Mouse (Mus musculus): ENCODE measurements around the gene Gm20388. TPM values are rescaled to one million over a fixed set of nuclear protein-coding genes. Genes with fewer than 3 reads are reported as not detected.

Gm20388 gene
- polyA plus RNA-seq, 1 experiment from 2014 or later = 5.5 TPM

DNA sequence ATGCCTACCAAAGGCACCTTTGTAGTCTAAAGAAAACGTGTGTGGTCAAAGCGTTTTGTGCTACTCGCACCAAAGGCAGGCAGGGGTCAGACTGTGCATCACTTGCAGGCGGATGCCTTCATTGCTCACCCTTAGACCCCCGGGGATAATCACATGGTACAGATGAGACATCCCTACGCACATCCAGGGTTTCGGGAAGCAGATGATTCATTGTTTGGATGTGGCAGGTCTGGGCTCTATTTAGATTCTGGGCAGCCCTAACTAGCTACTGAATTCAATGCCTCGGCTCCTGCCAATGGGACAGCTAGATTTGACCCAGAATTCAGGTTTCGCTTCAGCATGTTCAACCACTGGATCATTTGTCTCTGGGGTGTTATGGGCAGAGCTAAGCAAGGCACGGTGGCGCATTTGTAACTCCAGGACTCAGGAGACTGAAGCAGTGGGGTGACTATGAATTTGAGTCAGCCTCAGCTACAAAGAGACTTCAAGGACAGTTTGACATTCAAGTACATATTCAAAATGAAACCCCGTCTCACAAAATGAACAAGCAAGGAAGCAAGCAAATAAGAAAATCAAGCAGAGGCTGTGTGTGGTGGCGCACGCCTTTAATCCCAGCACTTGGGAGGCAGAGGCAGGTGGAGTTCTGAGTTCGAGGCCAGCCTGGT, 2448.6 kb downstream of the Gm20388 start:
- Histone ChIP-seq H3K4me1 (no peaks in the 10 kb centered on the region; the same call in 1 of the 2 replicates), H3K27me3 (ENCODE audit: poor library complexity, severe bottlenecking) (peaks cover 54% of the 10 kb centered on the region)
- 84% methylated on average over 15 of the region's 15 CpGs for WGBS

DNA sequence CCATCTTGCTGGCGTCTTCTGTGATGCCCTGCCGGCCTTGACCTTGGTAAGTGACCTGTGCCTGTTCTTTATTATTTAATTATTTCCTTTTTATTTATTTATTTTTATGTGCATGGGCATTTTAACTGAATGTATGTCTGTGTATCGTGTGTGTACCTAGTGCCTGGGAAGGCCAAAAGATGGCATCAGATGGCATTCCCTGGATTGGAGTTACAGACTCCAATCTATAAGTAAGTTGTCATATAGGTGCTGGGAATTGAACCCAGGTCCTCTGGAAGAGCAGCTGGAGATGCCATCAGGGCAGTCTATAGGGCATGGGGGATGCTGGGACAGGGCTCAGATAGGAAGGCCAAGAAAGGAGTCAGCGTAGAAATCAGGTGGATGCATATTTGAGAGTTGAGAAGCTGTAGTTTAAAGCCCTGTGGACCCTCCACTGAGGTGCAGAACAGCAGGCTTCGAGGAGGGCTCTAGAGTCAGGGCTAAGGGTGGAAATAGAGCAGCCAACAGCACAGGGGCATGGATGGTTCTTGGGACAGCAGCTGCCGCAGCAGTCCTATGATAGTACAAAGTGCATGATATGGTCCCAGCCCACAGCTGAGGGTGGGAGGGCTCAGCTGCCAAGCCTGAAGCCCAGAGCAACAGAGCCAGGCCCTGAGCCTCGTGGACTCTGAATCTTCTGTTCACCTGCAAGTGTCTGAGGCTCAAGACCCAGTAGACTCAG, 2450.2 kb downstream of the Gm20388 start, which contains the start of gene Trhr2:
Gene Trhr2 (minus strand): TSS at position 51 of the 721 bp plus-strand sequence.
- no peaks in the 10 kb centered on the region for H3K36me3 ChIP-seq (replicated peaks)
- no peak within 1 kb of the TSS for H3K27ac ChIP-seq
- no peaks in the 10 kb centered on the region for H3K9me3 ChIP-seq
- no peaks in the 10 kb centered on the region; the same call in 1 of the 2 replicates for H3K4me1 ChIP-seq
- DNase-seq (ENCODE audit: extremely low spot score, low spot score) = no peak
- H3K4me3 ChIP-seq = no peak within 1 kb of the TSS
- WGBS = 86% methylated on average over 7 of the region's 7 CpGs
- H3K27me3 ChIP-seq (ENCODE audit: poor library complexity, severe bottlenecking) = peaks cover 54% of the 10 kb centered on the region

More for the DNA sequence above, 2448.6 kb downstream of the Gm20388 start:
- H3K4me3 ChIP-seq = no peak overlapping the region
- H3K36me3 ChIP-seq (replicated peaks) = no peaks in the 10 kb centered on the region
- no peaks in the 10 kb centered on the region for H3K9me3 ChIP-seq
- no peak for DNase-seq (ENCODE audit: extremely low spot score, low spot score)
- H3K27ac ChIP-seq = no peak overlapping the region

DNA sequence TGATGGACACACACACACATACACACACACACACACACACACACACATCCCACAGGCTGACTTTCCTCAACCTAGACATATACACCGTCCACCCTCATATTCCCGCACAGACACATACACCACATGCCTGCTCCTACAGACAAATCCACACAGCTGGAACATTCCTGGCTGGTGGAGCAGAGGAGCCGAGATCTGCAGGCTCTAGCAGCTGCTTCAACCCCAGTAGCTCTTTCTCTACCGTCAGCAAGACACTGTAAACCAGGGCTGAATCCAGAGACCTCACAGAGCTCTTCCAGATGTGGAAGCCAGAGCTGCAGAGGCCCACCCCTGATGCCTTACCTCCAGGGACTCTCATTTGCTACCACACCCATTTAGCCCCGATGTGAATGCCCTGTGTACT, 2451.6 kb downstream of the Gm20388 start:
- H3K9me3 ChIP-seq = no peaks in the 10 kb centered on the region
- DNase-seq (ENCODE audit: extremely low spot score, low spot score) = no peak
- 55% methylated on average over 5 of the region's 5 CpGs for WGBS
- no peaks in the 10 kb centered on the region for H3K4me1 ChIP-seq
- no peak overlapping the region for H3K4me3 ChIP-seq
- H3K27me3 ChIP-seq (ENCODE audit: poor library complexity, severe bottlenecking) = peaks cover 41% of the 10 kb centered on the region
- H3K36me3 ChIP-seq (replicated peaks) = no peaks in the 10 kb centered on the region
- no peak overlapping the region for H3K27ac ChIP-seq

DNA sequence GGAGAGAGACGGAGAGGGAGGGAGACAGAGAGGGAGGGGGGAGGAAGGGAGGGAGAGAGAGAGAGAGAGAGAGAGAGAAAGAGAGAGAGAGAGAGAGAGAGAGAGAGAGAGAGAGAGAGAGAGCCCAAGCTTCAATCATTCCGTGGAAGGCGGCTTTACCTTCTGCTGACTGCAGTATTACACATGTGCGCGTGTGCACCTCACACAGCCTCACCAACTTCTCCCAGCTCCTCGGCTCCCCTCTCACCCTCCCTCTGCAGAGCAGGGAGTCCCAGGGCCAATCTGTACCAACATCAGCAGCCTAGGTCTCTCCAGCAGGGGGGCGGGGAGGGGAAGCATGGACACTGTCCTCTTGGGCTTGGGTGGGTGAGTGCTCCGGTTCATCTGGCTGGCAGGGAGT, 2452.3 kb downstream of the Gm20388 start:
- H3K27me3 ChIP-seq (ENCODE audit: poor library complexity, severe bottlenecking) = peaks cover 39% of the 10 kb centered on the region
- WGBS = 33% methylated on average over 8 of the region's 8 CpGs
- no peak overlapping the region for H3K27ac ChIP-seq
- no peaks in the 10 kb centered on the region for H3K36me3 ChIP-seq (replicated peaks)
- H3K9me3 ChIP-seq = no peaks in the 10 kb centered on the region
- H3K4me3 ChIP-seq = no peak overlapping the region
- no peak for DNase-seq (ENCODE audit: extremely low spot score, low spot score)
- H3K4me1 ChIP-seq = no peaks in the 10 kb centered on the region

GRCm38 (mm10) chr8:122368494-122368893, 2457.9 kb downstream of the Gm20388 start:
- peaks cover 9% of the 10 kb centered on the region for H3K4me1 ChIP-seq
- H3K9me3 ChIP-seq = no peaks in the 10 kb centered on the region
- peaks cover 6% of the 10 kb centered on the region; the same call in 1 of the 2 replicates for H3K27me3 ChIP-seq (ENCODE audit: poor library complexity, severe bottlenecking)
- H3K27ac ChIP-seq = no peak overlapping the region
- no peak for DNase-seq (ENCODE audit: extremely low spot score, low spot score)
- 82% methylated on average over 10 of the region's 10 CpGs for WGBS
- H3K36me3 ChIP-seq (replicated peaks) = no peaks in the 10 kb centered on the region
- H3K4me3 ChIP-seq = no peak overlapping the region

- H3K27me3 ChIP-seq (ENCODE audit: poor library complexity, severe bottlenecking) = no peaks in the 10 kb centered on the region
- H3K4me3 ChIP-seq = no peak overlapping the region
- DNase-seq (ENCODE audit: extremely low spot score, low spot score) = peak; percentile 72
- no peak overlapping the region for H3K27ac ChIP-seq
- peaks cover 9% of the 10 kb centered on the region for H3K4me1 ChIP-seq
- 15% methylated on average over 9 of the region's 9 CpGs for WGBS
- no peaks in the 10 kb centered on the region for H3K9me3 ChIP-seq
- H3K36me3 ChIP-seq (replicated peaks) = no peaks in the 10 kb centered on the region
These were observed 2459.0 kb downstream of the Gm20388 start for GRCm38 (mm10) chr8:122369665-122370064.

DNA sequence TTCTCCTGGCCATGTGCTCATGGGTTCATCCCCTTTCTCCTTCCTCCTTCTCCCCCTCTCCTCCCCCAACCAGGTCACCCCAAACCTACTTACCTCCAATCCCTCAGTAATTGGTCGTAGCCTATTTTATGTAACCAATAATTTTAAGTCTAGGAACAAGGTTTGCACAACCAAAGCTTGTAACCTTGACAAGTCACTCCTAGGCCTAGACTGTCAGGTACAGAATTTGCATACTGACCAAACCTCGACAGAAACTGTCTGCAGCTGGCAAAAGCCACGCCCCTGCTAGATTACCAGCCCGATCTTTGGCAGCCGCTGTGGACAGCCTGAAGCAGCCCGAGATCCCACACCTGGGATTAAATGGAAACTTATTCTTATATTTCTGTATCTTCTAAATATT, 2461.1 kb downstream of the Gm20388 start:
- Histone ChIP-seq H3K27ac (no peak overlapping the region), H3K4me1 (peaks cover 25% of the 10 kb centered on the region), H3K9me3 (no peaks in the 10 kb centered on the region), H3K27me3 (ENCODE audit: poor library complexity, severe bottlenecking) (no peaks in the 10 kb centered on the region), H3K36me3 (replicated peaks) (no peaks in the 10 kb centered on the region), H3K4me3 (no peak overlapping the region)
- no peak for DNase-seq (ENCODE audit: extremely low spot score, low spot score)
- 80% methylated on average over 6 of the region's 6 CpGs for whole genome bisulfite sequencing

DNA sequence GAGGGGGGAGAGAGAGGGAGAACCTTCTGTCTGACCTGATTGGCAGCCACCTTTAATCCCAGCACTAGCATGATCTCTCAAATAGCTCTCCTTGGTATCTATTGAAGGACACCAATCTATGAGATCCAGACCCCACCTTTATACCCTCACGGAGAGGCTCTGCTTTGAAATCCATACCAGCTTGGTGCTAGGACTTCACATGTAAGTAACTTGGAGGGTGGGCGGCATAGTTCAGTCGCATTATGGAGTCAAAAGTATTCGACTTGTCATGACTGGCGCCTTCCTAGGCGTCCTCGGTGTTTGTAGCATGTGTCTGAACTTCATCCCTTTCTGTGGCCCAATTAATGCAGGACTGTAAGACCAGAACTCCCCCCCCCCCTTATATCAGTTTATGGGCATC, 2464.7 kb downstream of the Gm20388 start:
- Histone ChIP-seq H3K36me3 (replicated peaks) (peaks cover 26% of the 10 kb centered on the region), H3K27ac (no peak overlapping the region), H3K4me1 (peaks cover 32% of the 10 kb centered on the region), H3K27me3 (ENCODE audit: poor library complexity, severe bottlenecking) (no peaks in the 10 kb centered on the region), H3K4me3 (peak overlapping the region; percentile 89), H3K9me3 (no peaks in the 10 kb centered on the region)
- DNase-seq (ENCODE audit: extremely low spot score, low spot score) = no peak
- 91% methylated on average over 7 of the region's 7 CpGs for WGBS

DNA sequence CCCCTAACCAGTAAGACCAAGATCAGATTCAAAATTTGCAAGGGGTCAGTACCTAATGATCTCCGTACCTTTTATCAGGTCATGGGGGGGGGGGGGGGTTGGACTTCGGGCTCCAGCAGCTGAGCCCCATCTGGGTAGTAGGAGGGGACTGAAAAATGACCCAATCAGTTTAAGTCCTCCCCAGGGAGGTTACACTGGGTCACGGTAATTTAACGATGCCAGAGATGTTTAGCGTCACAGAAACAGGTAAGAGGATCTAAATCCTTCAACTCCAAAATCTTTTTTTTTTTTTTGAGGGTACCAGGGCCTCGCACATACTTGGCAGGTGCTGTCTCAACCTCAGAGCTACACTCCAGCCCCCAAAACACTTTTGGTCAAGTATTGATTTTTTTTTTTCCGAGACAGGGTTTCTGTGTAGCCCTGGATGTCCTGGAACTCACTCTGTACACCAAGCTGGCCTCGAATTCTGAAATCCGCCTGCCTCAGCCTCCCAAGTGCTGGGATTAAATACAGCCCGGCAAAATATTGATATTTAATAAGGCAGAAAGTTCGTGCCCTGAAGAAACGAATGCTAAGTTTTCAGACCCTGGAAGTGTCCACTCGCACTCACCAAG, 2465.2 kb downstream of the Gm20388 start:
- peak overlapping the region; percentile 89 for H3K4me3 ChIP-seq
- no peaks in the 10 kb centered on the region for H3K9me3 ChIP-seq
- H3K4me1 ChIP-seq = peaks cover 32% of the 10 kb centered on the region
- peak overlapping the region; percentile 96 for H3K27ac ChIP-seq
- DNase-seq (ENCODE audit: extremely low spot score, low spot score) = no peak
- H3K36me3 ChIP-seq (replicated peaks) = peaks cover 31% of the 10 kb centered on the region
- 32% methylated on average over 13 of the region's 13 CpGs for WGBS
- no peaks in the 10 kb centered on the region for H3K27me3 ChIP-seq (ENCODE audit: poor library complexity, severe bottlenecking)

GRCm38 (mm10) chr8:122376365-122377231, 2466.0 kb downstream of the Gm20388 start, which contains the start of gene Zc3h18:
Zc3h18 (plus strand) TSS chr8:122376609.
- no peaks in the 10 kb centered on the region for H3K9me3 ChIP-seq
- H3K4me1 ChIP-seq = peaks cover 32% of the 10 kb centered on the region
- H3K27ac ChIP-seq = peak within 1 kb of the TSS; percentile 96
- DNase-seq (ENCODE audit: extremely low spot score, low spot score) = peak; percentile 99
- peak within 1 kb of the TSS; percentile 89 for H3K4me3 ChIP-seq
- WGBS = under 1% methylated on average over 107 of the region's 107 CpGs
- H3K27me3 ChIP-seq (ENCODE audit: poor library complexity, severe bottlenecking) = no peaks in the 10 kb centered on the region
- peaks cover 39% of the 10 kb centered on the region for H3K36me3 ChIP-seq (replicated peaks)

DNA sequence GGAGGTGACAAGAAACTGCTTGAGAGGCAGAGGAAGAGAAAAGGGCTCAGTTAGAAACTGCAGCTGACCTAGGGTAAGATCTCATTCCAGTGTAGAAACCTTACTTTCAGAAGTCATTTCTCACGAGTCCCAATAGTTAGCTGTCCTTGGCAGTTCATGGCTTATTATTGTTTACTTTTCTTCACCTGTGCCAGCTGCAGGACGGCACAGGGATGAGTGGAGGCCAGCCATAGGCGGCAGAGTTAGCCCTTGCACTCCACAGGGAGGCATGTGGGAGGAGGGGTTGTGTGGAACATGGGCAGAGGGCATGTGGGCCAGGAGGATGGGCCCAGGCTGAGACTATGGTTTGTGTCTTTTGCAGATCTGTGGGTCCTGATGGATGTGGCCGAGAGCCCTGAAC, 2472.4 kb downstream of the Gm20388 start:
- no peak for DNase-seq (ENCODE audit: extremely low spot score, low spot score)
- H3K9me3 ChIP-seq = no peaks in the 10 kb centered on the region
- 84% methylated on average over 4 of the region's 4 CpGs for WGBS
- peaks cover 98% of the 10 kb centered on the region for H3K36me3 ChIP-seq (replicated peaks)
- peaks cover 6% of the 10 kb centered on the region for H3K4me1 ChIP-seq
- no peaks in the 10 kb centered on the region for H3K27me3 ChIP-seq (ENCODE audit: poor library complexity, severe bottlenecking)
- H3K4me3 ChIP-seq = no peak overlapping the region
- H3K27ac ChIP-seq = no peak overlapping the region

GRCm38 (mm10) chr8:122389357-122389756, 2478.7 kb downstream of the Gm20388 start:
- Histone ChIP-seq H3K4me1 (no peaks in the 10 kb centered on the region), H3K36me3 (replicated peaks) (peaks cover 98% of the 10 kb centered on the region), H3K9me3 (no peaks in the 10 kb centered on the region), H3K4me3 (no peak overlapping the region), H3K27ac (no peak overlapping the region), H3K27me3 (ENCODE audit: poor library complexity, severe bottlenecking) (no peaks in the 10 kb centered on the region)
- 85% methylated on average over 3 of the region's 3 CpGs for WGBS
- DNase-seq (ENCODE audit: extremely low spot score, low spot score) = no peak
